Mouse (Mus musculus) embryonic facial prominence, embryonic 14.5 days (tissue): Measurements from ENCODE around the gene Wdr31. TPM values are rescaled to one million over a fixed set of nuclear protein-coding genes. Genes with fewer than 3 reads are reported as not detected.

Experiments used
- ATAC-seq: fragments of 200-750 bp; cut with Nextera tagmentation; 2 replicates; pipeline ENCODE4 v1.8.0; 2017; ENCODE audit warnings: low read depth, moderate number of reproducible peaks, moderate TSS enrichment
- DNase-seq: peaks from one replicate; pipeline ENCODE4 v3.0.0-alpha.2; 2015; ENCODE audit warnings: low spot score
- H3K27ac ChIP-seq: fragments of 300-500 bp; sonication (generic); replicated peaks from 2 replicates; pipeline ENCODE4 v1.5.1; 2014; ENCODE audit warnings: low read depth, mild to moderate bottlenecking, low read length, moderate library complexity
- H3K27me3 ChIP-seq: fragments of 300-500 bp; sonication (generic); replicated peaks from 2 replicates; pipeline ENCODE4 v1.6.1; 2014; ENCODE audit warnings: low read length; ENCODE audit not compliant: control insufficient read depth, insufficient read depth
- H3K36me3 ChIP-seq: fragments of 300-500 bp; sonication (generic); 2 replicates; pipeline ENCODE4 v1.6.1; 2014; ENCODE audit warnings: low read length, mixed read lengths; ENCODE audit not compliant: control insufficient read depth, insufficient read depth
- H3K4me1 ChIP-seq: fragments of 300-500 bp; sonication (generic); 2 replicates; pipeline ENCODE4 v1.6.1; 2014; ENCODE audit warnings: antibody characterized with exemption, low read length; ENCODE audit not compliant: control insufficient read depth, insufficient read depth
- H3K4me2 ChIP-seq: fragments of 300-500 bp; sonication (generic); 2 replicates; pipeline ENCODE4 v1.6.1; 2014; ENCODE audit warnings: low read depth, mild to moderate bottlenecking, low read length, moderate library complexity, mixed read lengths
- H3K4me3 ChIP-seq: fragments of 300-500 bp; sonication (generic); 2 replicates; pipeline ENCODE4 v1.5.1; 2014; ENCODE audit warnings: low read depth, mild to moderate bottlenecking, low read length
- H3K9ac ChIP-seq: fragments of 300-500 bp; sonication (generic); 2 replicates; pipeline ENCODE4 v1.6.1; 2014; ENCODE audit warnings: low read depth, mild to moderate bottlenecking, low read length, moderate library complexity, mixed read lengths
- H3K9me3 ChIP-seq: fragments of 300-500 bp; sonication (generic); 2 replicates; pipeline ENCODE4 v1.6.1; 2016; ENCODE audit warnings: low read length; ENCODE audit not compliant: control insufficient read depth
- whole genome bisulfite sequencing: fragments of 180-500 bp; shearing (Covaris S2); extraction: QIAGEN DNeasy Blood & Tissue Kit; methylation state at CpG from one replicate; pipeline ENCODE4 v1.1.7; 2014; 5-methylcytosine and 5-hydroxymethylcytosine counted together
- polyA plus RNA-seq: library from polyadenylated mRNA; unstranded; fragments of >200 nt; fragmentation: Nextera tagmentation; extraction: Ambion mirVana; gene quantifications from 2 replicates; pipeline ENCODE4 v1.2.1, GENCODE M21; 2014

The Wdr31 gene
- polyA plus RNA-seq, 1 experiment from 2014 or later, result 5.3 TPM

DNA sequence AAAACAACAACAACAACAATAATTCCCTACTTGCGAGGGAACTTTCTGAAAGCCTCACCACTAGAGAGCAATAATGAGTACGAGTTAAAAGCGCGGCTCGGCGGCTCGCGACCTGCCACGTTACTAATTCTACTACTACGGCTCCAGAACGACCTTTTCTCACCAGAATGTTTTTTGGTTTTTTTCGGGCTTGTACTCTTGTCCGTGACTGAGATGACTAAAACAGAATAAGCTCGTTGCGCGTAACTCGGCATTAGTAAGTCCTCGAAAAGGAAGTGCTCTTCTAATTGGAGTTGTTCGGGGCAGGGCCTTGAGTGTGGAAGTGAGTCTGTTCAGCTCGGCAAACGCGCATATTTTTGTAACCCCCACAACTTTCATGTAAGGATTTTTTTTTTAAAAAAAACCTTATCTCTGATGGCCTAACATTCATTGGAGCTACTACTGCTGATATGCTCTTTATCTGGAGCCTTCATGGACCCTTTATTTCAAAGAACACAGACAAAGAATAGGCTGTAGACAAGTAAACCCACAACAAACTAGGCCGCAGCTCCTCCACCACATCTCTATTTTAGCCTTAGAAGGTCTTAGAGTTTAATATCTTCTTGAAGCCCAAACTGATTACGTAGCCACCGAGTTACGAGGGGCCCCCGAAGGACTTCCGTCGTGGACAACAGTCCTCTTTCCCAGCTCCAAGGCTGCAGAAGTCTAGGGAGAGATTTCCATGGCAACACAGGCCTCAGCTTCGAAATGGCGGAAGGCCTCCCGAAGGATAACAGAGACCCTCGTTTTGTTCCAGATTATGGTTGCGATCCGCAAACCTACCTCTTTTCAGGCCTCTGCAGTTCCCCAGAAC lies 62.7 kb downstream of the Wdr31 start:
- H3K27me3 ChIP-seq, result no peaks in the 10 kb centered on the region
- H3K27ac ChIP-seq, result peak overlapping the region; percentile 90
- H3K4me3 ChIP-seq, result peak overlapping the region; percentile 64
- DNase-seq (peak; percentile 88), ATAC-seq (peak; percentile 46)
- H3K9ac ChIP-seq, result peak overlapping the region; percentile 88
- peaks cover 40% of the 10 kb centered on the region for H3K36me3 ChIP-seq
- H3K4me1 ChIP-seq, result peaks cover 19% of the 10 kb centered on the region; the same call in 1 of the 2 replicates
- peak overlapping the region; percentile 63 for H3K4me2 ChIP-seq
- WGBS, result under 1% methylated on average over 35 of the region's 35 CpGs
- H3K9me3 ChIP-seq, result no peaks in the 10 kb centered on the region

DNA sequence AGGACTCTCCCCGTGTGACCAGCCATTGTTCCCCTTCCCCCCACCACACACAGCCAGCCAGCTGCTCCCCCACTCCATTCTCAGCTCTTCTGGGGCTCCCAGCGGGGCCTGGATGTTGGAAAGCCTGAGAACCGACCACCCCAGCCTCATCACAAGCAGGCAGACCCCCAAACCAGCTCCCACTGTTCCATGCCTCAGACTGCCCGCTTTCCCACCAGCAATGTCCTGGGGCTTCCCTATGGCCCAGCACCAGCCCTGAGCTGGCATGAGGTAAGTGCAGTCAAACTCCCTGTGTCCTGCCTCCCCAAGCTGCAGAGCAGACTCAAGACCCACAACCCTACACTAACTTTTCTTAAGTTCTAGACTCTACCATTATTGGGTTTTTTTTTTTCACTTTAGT lies 64.6 kb downstream of the Wdr31 start:
- no peak overlapping the region for H3K27ac ChIP-seq
- H3K36me3 ChIP-seq, result peaks cover 40% of the 10 kb centered on the region
- ATAC-seq (no peak), DNase-seq (no peak)
- 0 out of 2 replicates have a peak overlapping the region, but pooled peaks have one; percentile 63 for H3K4me2 ChIP-seq
- no peaks in the 10 kb centered on the region for H3K9me3 ChIP-seq
- peaks cover 19% of the 10 kb centered on the region; the same call in 1 of the 2 replicates for H3K4me1 ChIP-seq
- 82% methylated on average over 4 of the region's 4 CpGs for WGBS
- H3K27me3 ChIP-seq, result no peaks in the 10 kb centered on the region
- no peak overlapping the region for H3K4me3 ChIP-seq
- no peak overlapping the region for H3K9ac ChIP-seq

- H3K27ac ChIP-seq, result no peak overlapping the region
- peaks cover 87% of the 10 kb centered on the region for H3K36me3 ChIP-seq
- DNase-seq (no peak), ATAC-seq (no peak)
- H3K4me2 ChIP-seq, result no peak overlapping the region
- WGBS, result 96% methylated on average over 3 of the region's 3 CpGs
- no peaks in the 10 kb centered on the region for H3K4me1 ChIP-seq
- no peaks in the 10 kb centered on the region for H3K9me3 ChIP-seq
- H3K27me3 ChIP-seq, result no peaks in the 10 kb centered on the region
- H3K4me3 ChIP-seq, result no peak overlapping the region
- H3K9ac ChIP-seq, result no peak overlapping the region
Measured at GRCm38 (mm10) chr4:62398956-62399355, 71.7 kb downstream of the Wdr31 start.

Other genes with a start within 250 kb of the Wdr31 start
- gene Zfp37, start 239.8 kb downstream of the Wdr31 start, polyA plus RNA-seq, result 8.0 and 9.5 TPM in 2 replicates
- 17.3 and 18.0 TPM in 2 replicates for gene Slc31a2, start 208.3 kb downstream of the Wdr31 start, polyA plus RNA-seq
- 25.2 and 28.3 TPM in 2 replicates for gene Fkbp15, start 110.3 kb downstream of the Wdr31 start, polyA plus RNA-seq
- 46.5 and 49.0 TPM in 2 replicates for gene Slc31a1, start 110.2 kb downstream of the Wdr31 start, polyA plus RNA-seq
- 167 and 176 TPM in 2 replicates for gene Cdc26, start 62.3 kb downstream of the Wdr31 start, polyA plus RNA-seq
- 16.4 and 17.9 TPM in 2 replicates for gene Prpf4, start 62.1 kb downstream of the Wdr31 start, polyA plus RNA-seq
- gene Rnf183, start 35.6 kb downstream of the Wdr31 start, polyA plus RNA-seq, result 0.14 and 0.97 TPM in 2 replicates
- 8.1 and 8.7 TPM in 2 replicates for gene Bspry, start 9.2 kb upstream of the Wdr31 start, polyA plus RNA-seq
- gene Hdhd3, start 32.6 kb upstream of the Wdr31 start, polyA plus RNA-seq, result 12.6 and 13.9 TPM in 2 replicates
- 65.5 and 75.8 TPM in 2 replicates for gene Alad, start 49.0 kb upstream of the Wdr31 start, polyA plus RNA-seq
- gene Pole3, start 54.2 kb upstream of the Wdr31 start, polyA plus RNA-seq, result 66.3 and 72.7 TPM in 2 replicates
- 0.37 and 0.43 TPM in 2 replicates for gene 4933430I17Rik, start 54.5 kb upstream of the Wdr31 start, polyA plus RNA-seq
- gene Rgs3, start 89.0 kb upstream of the Wdr31 start, polyA plus RNA-seq, result 37.2 and 38.8 TPM in 2 replicates